Mouse (Mus musculus) liver, embryonic 14.5 days (tissue): ENCODE data around the gene Upf1.

Source experiments
- CTCF ChIP-seq: IDR thresholded peaks from 2 replicates; pipeline ENCODE4 v1.5.1; 2016; ENCODE audit warnings: antibody characterized with exemption, low read depth, control low read depth
- EP300 ChIP-seq: IDR thresholded peaks from 2 replicates; pipeline ENCODE4 v1.6.1; 2016; ENCODE audit warnings: antibody characterized with exemption, low read depth

GRCm38 (mm10) chr8:70302358-70302890 is 50.7 kb downstream of the Upf1 start, which contains the start of the genes Ddx49 and Cope:
- TF ChIP-seq CTCF (no peak), EP300 (no peak)
